Mouse (Mus musculus) ES-CJ7 (cell line): ENCODE data around the gene Atp13a5.

ENCODE experiments used
- DNase-seq: peaks from one replicate; pipeline ENCODE4 v3.0.0; 2011; ENCODE audit warnings: low read depth, low spot score

Atp13a5 gene

GRCm38 (mm10) chr16:29205581-29205980 lies 173.0 kb downstream of the Atp13a5 start:
- DNase-seq, result no peak

- no peak for DNase-seq
Measured at GRCm38 (mm10) chr16:29204875-29205274, 173.7 kb downstream of the Atp13a5 start.

DNA sequence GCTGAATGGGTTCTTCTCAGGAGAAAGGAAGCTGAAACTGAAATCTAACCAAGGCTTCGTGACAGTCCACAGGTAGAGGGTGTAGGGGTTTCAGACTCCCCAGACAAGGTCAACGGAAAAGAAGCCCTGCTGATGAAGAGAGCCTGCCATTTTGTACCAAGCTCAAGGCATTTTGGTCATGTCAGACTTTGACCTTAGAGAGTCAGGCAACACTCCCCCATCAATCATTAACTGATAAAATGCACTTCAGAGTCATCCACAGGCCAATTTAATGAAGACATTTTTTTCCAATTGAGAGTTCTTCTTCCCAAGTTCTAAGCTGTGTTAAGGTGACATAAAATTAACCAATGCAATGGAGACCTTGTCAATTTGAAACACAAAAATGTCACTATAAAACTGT lies 177.4 kb downstream of the Atp13a5 start:
- DNase-seq, result no peak

- no peak for DNase-seq
Measured at GRCm38 (mm10) chr16:29198461-29198860, 180.1 kb downstream of the Atp13a5 start.

- DNase-seq, result no peak
Measured at GRCm38 (mm10) chr16:29195156-29195555, 183.4 kb downstream of the Atp13a5 start.

- no peak for DNase-seq
Measured at GRCm38 (mm10) chr16:29193981-29194380, 184.6 kb downstream of the Atp13a5 start.

DNA sequence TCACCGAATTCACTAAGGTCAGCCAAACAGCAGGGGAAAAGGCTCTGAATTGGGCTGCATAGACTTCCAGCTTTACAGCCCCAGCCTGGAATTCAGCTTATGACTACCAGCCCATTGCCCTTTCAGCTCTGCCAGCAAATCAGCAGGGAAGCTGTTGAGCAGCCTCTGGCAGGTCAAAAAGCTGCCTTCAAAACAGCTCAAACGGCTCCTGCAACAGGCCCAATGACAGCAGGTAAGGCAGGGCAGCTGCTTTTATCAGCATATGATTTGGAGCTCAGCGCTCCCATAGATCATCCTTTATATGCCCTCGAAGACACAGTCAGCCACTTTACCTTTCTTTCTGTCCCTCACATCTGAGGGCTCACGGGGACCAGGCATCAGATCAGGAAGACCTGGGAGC lies 185.6 kb downstream of the Atp13a5 start:
- no peak for DNase-seq
